11 mouse cellular contexts compared by ENCODE assay signal in the genomic region with DNA sequence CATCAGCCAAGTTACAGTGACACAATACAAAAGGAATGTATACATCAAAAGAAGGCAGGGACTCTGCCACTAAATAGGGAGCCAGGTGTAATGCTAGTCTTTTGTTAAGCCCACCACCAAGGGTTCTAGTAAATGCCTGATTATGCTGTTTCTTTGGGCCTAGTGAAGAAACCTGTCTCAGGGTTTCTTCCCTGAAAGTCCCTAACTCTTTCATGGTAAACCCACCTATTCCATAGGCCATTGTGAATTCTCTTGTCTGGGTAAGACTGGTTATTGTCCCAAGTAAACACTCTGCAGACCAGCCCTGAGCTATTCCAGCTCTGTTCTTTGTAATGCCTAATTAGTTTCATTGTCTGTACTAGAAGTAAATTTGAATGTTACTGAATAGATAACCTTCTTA. TPM values are rescaled to one million over a fixed set of nuclear protein-coding genes. Genes with fewer than 3 reads are reported as not detected.
"Had no signal": no experiment of that assay in that cellular context is flagged by ENCODE, and none has a peak within 500 bp of the region (broad histone marks: within the 10 kb centered on the region; RNA-seq: fewer than 3 reads in every experiment).

No protein-coding gene starts in this region.

RNA-seq across cellular contexts. Expression of a gene that starts 9.3 kb away (rescaled TPM):
- total RNA-seq: left cerebral cortex, postnatal 10 days; left cerebral cortex, postnatal 14 days; left cerebral cortex, postnatal 25 days; left cerebral cortex, postnatal 36 days; left cerebral cortex, postnatal 4 days; liver, adult 2 months; megakaryocyte progenitor cell, adult 5-6 weeks; megakaryocyte, adult 5-6 weeks; megakaryocyte-erythroid progenitor cell, adult 5-6 weeks; midbrain, postnatal 0 days; monocyte, adult 5-6 weeks had no signal

RNA-seq across cellular contexts. Expression of a gene that starts 32.3 kb away (rescaled TPM):
- total RNA-seq: left cerebral cortex, postnatal 10 days; left cerebral cortex, postnatal 14 days; left cerebral cortex, postnatal 25 days; left cerebral cortex, postnatal 36 days; left cerebral cortex, postnatal 4 days; liver, adult 2 months; megakaryocyte progenitor cell, adult 5-6 weeks; megakaryocyte, adult 5-6 weeks; megakaryocyte-erythroid progenitor cell, adult 5-6 weeks; midbrain, postnatal 0 days; monocyte, adult 5-6 weeks had no signal
